Comparison of ENCODE assay signal across 16 mouse cellular contexts in the genomic region with DNA sequence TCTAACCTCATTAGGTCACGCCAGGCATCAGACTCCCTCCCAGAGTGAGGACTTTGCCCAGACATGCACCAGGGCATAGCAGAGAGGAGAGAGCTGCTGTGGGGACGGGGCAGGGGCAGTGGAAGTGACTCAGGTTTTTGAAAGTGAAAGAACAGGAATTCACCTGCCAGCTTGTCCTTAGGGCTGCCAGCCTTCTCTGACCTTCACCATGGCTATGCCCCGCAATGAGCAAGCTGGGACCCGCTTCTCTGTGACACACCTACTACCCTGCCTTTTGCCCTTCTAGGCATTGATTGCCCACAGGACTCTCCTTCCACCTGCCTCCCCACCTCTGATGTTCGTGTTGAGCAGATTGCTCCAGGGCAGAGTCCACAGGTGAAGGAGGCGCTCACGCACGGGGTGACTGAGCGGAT. TPM values are rescaled to one million over a fixed set of nuclear protein-coding genes. Genes with fewer than 3 reads are reported as not detected.
A peak's percentile ranks its signal among the peaks of the same experiment; 100 is the strongest.
DNase-seq lines count a peak whose midpoint lies in the region; ATAC-seq and TF ChIP-seq lines count a peak whose summit lies in the region.
"Had no signal": no experiment of that assay in that cellular context is flagged by ENCODE, and none has a peak within 500 bp of the region (broad histone marks: within the 10 kb centered on the region; RNA-seq: fewer than 3 reads in every experiment).

No protein-coding gene starts in this region.

- no peak overlapping the region for H3K4me3 ChIP-seq in ES-E14 (ENCODE audit: insufficient read depth in 1 of 2, low read depth in 1 of 2, low read length in 2 of 2, poor library complexity in 1 of 2, severe bottlenecking in 1 of 2)
- H3K4me3 ChIP-seq in kidney, embryonic 16.5 days (ENCODE audit: low read length), result no peak overlapping the region
- H3K4me3 ChIP-seq in liver, embryonic 15.5 days (replicated peaks), result no peak overlapping the region
- H3K4me3 ChIP-seq: heart, embryonic 13.5 days had no signal

- peaks cover 0 to 15% of the 10 kb centered on the region in 2 experiments; a peak in 2 of 4 replicates for H3K4me1 ChIP-seq in ES-E14 (ENCODE audit: control insufficient read depth in 2 of 2, insufficient read depth in 2 of 2, low read length in 2 of 2, poor library complexity in 1 of 2)
- peaks cover 12% of the 10 kb centered on the region for H3K4me1 ChIP-seq in kidney, embryonic 16.5 days (ENCODE audit: insufficient read depth, low read length)
- peaks cover 21% of the 10 kb centered on the region for H3K4me1 ChIP-seq in liver, embryonic 15.5 days (replicated peaks)

- H3K27ac ChIP-seq in ES-E14 (ENCODE audit: insufficient read depth, low read depth, low read length, poor library complexity, severe bottlenecking), result peak overlapping the region; percentile 83
- no peak overlapping the region for H3K27ac ChIP-seq in kidney, embryonic 16.5 days (ENCODE audit: low read length)
- H3K27ac ChIP-seq in liver, embryonic 15.5 days (replicated peaks), result no peak overlapping the region
- H3K27ac ChIP-seq: heart, embryonic 13.5 days; hindbrain, embryonic 14.5 days; liver, embryonic 14.5 days had no signal

- no peaks in the 10 kb centered on the region for H3K27me3 ChIP-seq in kidney, embryonic 16.5 days (ENCODE audit: insufficient read depth, low read length)
- no peaks in the 10 kb centered on the region for H3K27me3 ChIP-seq in liver, embryonic 15.5 days
- H3K27me3 ChIP-seq: heart, embryonic 13.5 days had no signal

- in situ Hi-C loops in ES-E14 (cut with MboI; ENCODE audit: low sequenced_read_pairs in 2 of 2, unreplicated experiment in 2 of 2), result no loop called here

- H3K9ac ChIP-seq in ES-E14 (ENCODE audit: insufficient read depth, low read depth, low read length, poor library complexity, severe bottlenecking), result peak overlapping the region; percentile 71
- H3K9ac ChIP-seq in kidney, embryonic 16.5 days (replicated peaks; ENCODE audit: low read length), result no peak overlapping the region
- no peak overlapping the region for H3K9ac ChIP-seq in liver, embryonic 15.5 days
- H3K9ac ChIP-seq: heart, embryonic 13.5 days; hindbrain, embryonic 14.5 days; liver, embryonic 14.5 days had no signal

- WGBS in kidney, embryonic 16.5 days, result 73% methylated on average over 9 of the region's 9 CpGs
- 62% methylated on average over 9 of the region's 9 CpGs for WGBS in liver, embryonic 15.5 days (ENCODE audit: insufficient replicate concordance)

- ATAC-seq in kidney, embryonic 16.5 days (ENCODE audit: low FRiP score, low TSS enrichment), result 0 out of 2 replicates have a peak, but pooled peaks have one; percentile 24
- ATAC-seq in liver, embryonic 15.5 days (ENCODE audit: insufficient read depth), result no peak
- ATAC-seq: CD4-positive, CD25-positive, alpha-beta regulatory T cell, adult 4 months had no signal

- H3K9me3 ChIP-seq in ES-E14 (ENCODE audit: control insufficient read depth, insufficient read depth, low read depth, low read length), result no peaks in the 10 kb centered on the region
- H3K9me3 ChIP-seq in kidney, embryonic 16.5 days (ENCODE audit: low read length), result no peaks in the 10 kb centered on the region
- no peaks in the 10 kb centered on the region for H3K9me3 ChIP-seq in liver, embryonic 15.5 days (replicated peaks)
- H3K9me3 ChIP-seq: heart, embryonic 13.5 days had no signal

- DNase-seq in 416B (ENCODE audit: low read depth) (peak; percentile 37), ES-E14 (ENCODE audit: low read depth, low spot score) (peak; percentile 54)
- no peak for DNase-seq in neural tube, embryonic 10.5 days (ENCODE audit: extremely low spot score, low spot score)
- no peak for DNase-seq in lung, postnatal 4 days
- no peak for DNase-seq in gastrocnemius, postnatal 25 days
- DNase-seq in frontal cortex, postnatal 10 days (ENCODE audit: low spot score in 2 of 2), result no peak
- DNase-seq: cerebellum, adult 11-12 months; gastrocnemius, postnatal 10 days; spleen, adult 18-20 months; thymus, postnatal 36 days had no signal

- no peak overlapping the region for H3K4me2 ChIP-seq in kidney, embryonic 16.5 days (replicated peaks; ENCODE audit: low read depth, low read length)
- peak overlapping the region; percentile 30; the same call in 1 of the 2 replicates for H3K4me2 ChIP-seq in liver, embryonic 15.5 days
- H3K4me2 ChIP-seq: heart, embryonic 13.5 days; hindbrain, embryonic 14.5 days had no signal

- no peaks in the 10 kb centered on the region for H3K36me3 ChIP-seq in ES-E14 (ENCODE audit: control insufficient read depth, insufficient read depth, low read length, poor library complexity, severe bottlenecking)
- no peaks in the 10 kb centered on the region for H3K36me3 ChIP-seq in kidney, embryonic 16.5 days (ENCODE audit: insufficient read depth, low read length)
- H3K36me3 ChIP-seq in liver, embryonic 15.5 days (replicated peaks), result no peaks in the 10 kb centered on the region
- H3K36me3 ChIP-seq: heart, embryonic 13.5 days had no signal

TF ChIP-seq in ES-E14, 5 proteins besides CTCF, POLR2A, EP300 and RAD21:
- TF ChIP-seq ZNF384 (IDR thresholded peaks at IDR 0.05; ENCODE audit: low read depth, low read length), result no peak
- no peak for TF ChIP-seq CHD2 (IDR thresholded peaks at IDR 0.05; ENCODE audit: low read depth, low read length)
- TF ChIP-seq MAFK (IDR thresholded peaks at IDR 0.05; ENCODE audit: insufficient read depth, low read depth, low read length), result peak; percentile 34; the same call in 1 of the 2 replicates

RNA-seq across cellular contexts. Expression of a gene that starts 2.7 kb away (rescaled TPM):
- 32.4 and 41.6 TPM in 2 replicates for total RNA-seq in ES-E14 (2012; rRNA removed)
- polyA plus RNA-seq in kidney, embryonic 16.5 days (2015; fragmentation: Nextera tagmentation; extraction: Ambion mirVana), result 88.1 and 97.1 TPM in 2 replicates
- 13.2 and 13.3 TPM in 2 replicates for polyA plus RNA-seq in liver, embryonic 15.5 days (2015; fragmentation: Nextera tagmentation; extraction: Ambion mirVana)
- 10 to 100 TPM; 38.8 to 72.8 TPM for total RNA-seq in gastrocnemius, postnatal 25 days (2021)

RNA-seq across cellular contexts. Expression of a gene that starts 8.3 kb away (rescaled TPM):
- total RNA-seq in ES-E14 (2012; rRNA removed), result 0.32 and 0.49 TPM in 2 replicates
- not detected in 2 replicates for polyA plus RNA-seq in kidney, embryonic 16.5 days (2015; fragmentation: Nextera tagmentation; extraction: Ambion mirVana)
- polyA plus RNA-seq in liver, embryonic 15.5 days (2015; fragmentation: Nextera tagmentation; extraction: Ambion mirVana), result not detected in 2 replicates
- total RNA-seq in gastrocnemius, postnatal 25 days (2021), result not detected
- total RNA-seq: gastrocnemius, postnatal 10 days had no signal
- polyA plus RNA-seq: CD4-positive, CD25-positive, alpha-beta regulatory T cell, adult 4 months; heart, embryonic 13.5 days; liver, embryonic 14.5 days had no signal

Comparison
In these comparisons a context has a peak if more than half of its experiments do, and no peak if none do; other contexts are left out.
1. DNase-seq: peak in 416B (single experiment) and ES-E14 (single experiment); none in neural tube, embryonic 10.5 days (single experiment), lung, postnatal 4 days (0 of 2), gastrocnemius, postnatal 25 days (single experiment) and frontal cortex, postnatal 10 days (0 of 2).